Mouse (Mus musculus): Measurements from ENCODE around the gene Ahcyl1. TPM values are rescaled to one million over a fixed set of nuclear protein-coding genes. Genes with fewer than 3 reads are reported as not detected.

Gene Ahcyl1
- polyA plus RNA-seq, 1 experiment from 2014 or later, result 131 TPM

Other genes starting within 250 kb of the Ahcyl1 start
- gene Kcnc4, start 237.0 kb downstream of the Ahcyl1 start, polyA plus RNA-seq (2014; fragmentation: Nextera tagmentation; extraction: Ambion mirVana), result 7.9 and 11.8 TPM in 2 replicates
- 15.5 and 18.8 TPM in 2 replicates for gene Slc6a17, start 178.5 kb downstream of the Ahcyl1 start, polyA plus RNA-seq (2014; fragmentation: Nextera tagmentation; extraction: Ambion mirVana)
- gene Ubl4b, start 141.5 kb downstream of the Ahcyl1 start, polyA plus RNA-seq (2014; fragmentation: Nextera tagmentation; extraction: Ambion mirVana), result not detected in 2 replicates
- gene Alx3, start 101.5 kb downstream of the Ahcyl1 start, polyA plus RNA-seq (2014; fragmentation: Nextera tagmentation; extraction: Ambion mirVana), result 0.12 TPM in 1 of 2 replicates, not detected in the other
- not detected in 2 replicates for gene Gm10961, start 65.2 kb downstream of the Ahcyl1 start, polyA plus RNA-seq (2014; fragmentation: Nextera tagmentation; extraction: Ambion mirVana)
- gene Strip1, start 64.9 kb downstream of the Ahcyl1 start, polyA plus RNA-seq (2014; fragmentation: Nextera tagmentation; extraction: Ambion mirVana), result 158 and 170 TPM in 2 replicates
- 7.8 and 7.9 TPM in 2 replicates for gene Csf1, start 63.9 kb upstream of the Ahcyl1 start, polyA plus RNA-seq (2014; fragmentation: Nextera tagmentation; extraction: Ambion mirVana)
- gene Eps8l3, start 180.7 kb upstream of the Ahcyl1 start, polyA plus RNA-seq (2014; fragmentation: Nextera tagmentation; extraction: Ambion mirVana), result not detected in 2 replicates
- gene Gstm5, start 199.3 kb upstream of the Ahcyl1 start, polyA plus RNA-seq (2014; fragmentation: Nextera tagmentation; extraction: Ambion mirVana), result 255 and 259 TPM in 2 replicates
- gene Gstm7, start 235.3 kb upstream of the Ahcyl1 start, polyA plus RNA-seq (2014; fragmentation: Nextera tagmentation; extraction: Ambion mirVana), result 45.8 and 54.6 TPM in 2 replicates
- gene Gstm6, start 247.2 kb upstream of the Ahcyl1 start, polyA plus RNA-seq (2014; fragmentation: Nextera tagmentation; extraction: Ambion mirVana), result 8.1 and 9.3 TPM in 2 replicates

All from hindbrain, embryonic 14.5 days (tissue).